Mouse (Mus musculus): ENCODE results near the gene Ccdc155. TPM values are rescaled to one million over a fixed set of nuclear protein-coding genes. Genes with fewer than 3 reads are reported as not detected.

The Ccdc155 gene
- polyA plus RNA-seq, 1 experiment: 0.05 TPM

GRCm38 (mm10) chr7:45211070-45211469 lies 6.4 kb upstream of the Ccdc155 start:
- DNase-seq: no peak
- no peaks in the 10 kb centered on the region for H3K36me3 ChIP-seq (ENCODE audit: control insufficient read depth, insufficient read depth, low read length)
- TF ChIP-seq POLR2A (IDR thresholded peaks at IDR 0.05; ENCODE audit: low read depth, low read length) (no peak), CTCF (conservative IDR thresholded peaks at IDR 0.05; ENCODE audit: insufficient read depth, insufficient read length, low read depth, low read length) (no peak)
- H3K27ac ChIP-seq (ENCODE audit: insufficient read depth, low read depth, low read length): no peak overlapping the region
- 0 out of 2 replicates have a peak, but pooled peaks cover 2% of the 10 kb centered on the region for H3K27me3 ChIP-seq (replicated peaks; ENCODE audit: control insufficient read depth, insufficient read depth, low read length)
- no peak overlapping the region for H3K4me3 ChIP-seq (ENCODE audit: insufficient read depth, low read depth, low read length)
- WGBS: 71% methylated on average over 10 of the region's 10 CpGs
- no peaks in the 10 kb centered on the region for H3K4me1 ChIP-seq (ENCODE audit: control insufficient read depth, insufficient read depth, low read length)

GRCm38 (mm10) chr7:45208260-45208659 lies 3.6 kb upstream of the Ccdc155 start:
- Histone ChIP-seq H3K4me3 (ENCODE audit: insufficient read depth, low read depth, low read length) (no peak overlapping the region), H3K36me3 (ENCODE audit: control insufficient read depth, insufficient read depth, low read length) (no peaks in the 10 kb centered on the region), H3K27me3 (replicated peaks; ENCODE audit: control insufficient read depth, insufficient read depth, low read length) (0 out of 2 replicates have a peak, but pooled peaks cover 2% of the 10 kb centered on the region), H3K4me1 (ENCODE audit: control insufficient read depth, insufficient read depth, low read length) (no peaks in the 10 kb centered on the region), H3K27ac (ENCODE audit: insufficient read depth, low read depth, low read length) (no peak overlapping the region)
- WGBS: 83% methylated on average over 6 of the region's 6 CpGs
- TF ChIP-seq POLR2A (IDR thresholded peaks at IDR 0.05; ENCODE audit: low read depth, low read length) (no peak), CTCF (conservative IDR thresholded peaks at IDR 0.05; ENCODE audit: insufficient read depth, insufficient read length, low read depth, low read length) (no peak)
- no peak for DNase-seq

- TF ChIP-seq CTCF (conservative IDR thresholded peaks at IDR 0.05; ENCODE audit: insufficient read depth, insufficient read length, low read depth, low read length) (no peak), POLR2A (IDR thresholded peaks at IDR 0.05; ENCODE audit: low read depth, low read length) (no peak)
- 64% methylated on average over 10 of the region's 10 CpGs for WGBS
Observed at GRCm38 (mm10) chr7:45202654-45203053, 2.0 kb downstream of the Ccdc155 start.

GRCm38 (mm10) chr7:45198961-45199360 lies 5.7 kb downstream of the Ccdc155 start:
- H3K36me3 ChIP-seq (ENCODE audit: control insufficient read depth, insufficient read depth, low read length): no peaks in the 10 kb centered on the region
- no peaks in the 10 kb centered on the region for H3K4me1 ChIP-seq (ENCODE audit: control insufficient read depth, insufficient read depth, low read length)
- no peak for DNase-seq
- TF ChIP-seq CTCF (conservative IDR thresholded peaks at IDR 0.05; ENCODE audit: insufficient read depth, insufficient read length, low read depth, low read length): no peak
- no peak for TF ChIP-seq POLR2A (IDR thresholded peaks at IDR 0.05; ENCODE audit: low read depth, low read length)
- H3K27ac ChIP-seq (ENCODE audit: insufficient read depth, low read depth, low read length): no peak overlapping the region
- WGBS: 78% methylated on average over 11 of the region's 11 CpGs
- H3K27me3 ChIP-seq (replicated peaks; ENCODE audit: control insufficient read depth, insufficient read depth, low read length): no peaks in the 10 kb centered on the region
- H3K4me3 ChIP-seq (ENCODE audit: insufficient read depth, low read depth, low read length): no peak overlapping the region

More at GRCm38 (mm10) chr7:45202654-45203053, 2.0 kb downstream of the Ccdc155 start:
- no peaks in the 10 kb centered on the region for H3K4me1 ChIP-seq (ENCODE audit: control insufficient read depth, insufficient read depth, low read length)
- no peak overlapping the region for H3K4me3 ChIP-seq (ENCODE audit: insufficient read depth, low read depth, low read length)
- no peaks in the 10 kb centered on the region for H3K36me3 ChIP-seq (ENCODE audit: control insufficient read depth, insufficient read depth, low read length)
- no peaks in the 10 kb centered on the region for H3K27me3 ChIP-seq (replicated peaks; ENCODE audit: control insufficient read depth, insufficient read depth, low read length)
- H3K27ac ChIP-seq (ENCODE audit: insufficient read depth, low read depth, low read length): no peak overlapping the region
- DNase-seq: no peak

- peak; percentile 84 for DNase-seq
- no peaks in the 10 kb centered on the region for H3K4me1 ChIP-seq (ENCODE audit: control insufficient read depth, insufficient read depth, low read length)
- no peak overlapping the region for H3K27ac ChIP-seq (ENCODE audit: insufficient read depth, low read depth, low read length)
- H3K36me3 ChIP-seq (ENCODE audit: control insufficient read depth, insufficient read depth, low read length): no peaks in the 10 kb centered on the region
- WGBS: 10% methylated on average over 5 of the region's 5 CpGs
- no peaks in the 10 kb centered on the region for H3K27me3 ChIP-seq (replicated peaks; ENCODE audit: control insufficient read depth, insufficient read depth, low read length)
- TF ChIP-seq POLR2A (IDR thresholded peaks at IDR 0.05; ENCODE audit: low read depth, low read length) (no peak), CTCF (conservative IDR thresholded peaks at IDR 0.05; ENCODE audit: insufficient read depth, insufficient read length, low read depth, low read length) (peak; percentile 95)
- H3K4me3 ChIP-seq (ENCODE audit: insufficient read depth, low read depth, low read length): no peak overlapping the region
Observed at GRCm38 (mm10) chr7:45198435-45198834, 6.3 kb downstream of the Ccdc155 start.

- Histone ChIP-seq H3K27me3 (replicated peaks; ENCODE audit: control insufficient read depth, insufficient read depth, low read length) (no peaks in the 10 kb centered on the region), H3K27ac (ENCODE audit: insufficient read depth, low read depth, low read length) (no peak overlapping the region), H3K4me3 (ENCODE audit: insufficient read depth, low read depth, low read length) (no peak overlapping the region), H3K36me3 (ENCODE audit: control insufficient read depth, insufficient read depth, low read length) (no peaks in the 10 kb centered on the region), H3K4me1 (ENCODE audit: control insufficient read depth, insufficient read depth, low read length) (no peaks in the 10 kb centered on the region)
- TF ChIP-seq POLR2A (IDR thresholded peaks at IDR 0.05; ENCODE audit: low read depth, low read length): no peak
- TF ChIP-seq CTCF (conservative IDR thresholded peaks at IDR 0.05; ENCODE audit: insufficient read depth, insufficient read length, low read depth, low read length): no peak
- no peak for DNase-seq
- 82% methylated on average over 5 of the region's 5 CpGs for WGBS
Observed at GRCm38 (mm10) chr7:45196994-45197393, 7.7 kb downstream of the Ccdc155 start.

DNA sequence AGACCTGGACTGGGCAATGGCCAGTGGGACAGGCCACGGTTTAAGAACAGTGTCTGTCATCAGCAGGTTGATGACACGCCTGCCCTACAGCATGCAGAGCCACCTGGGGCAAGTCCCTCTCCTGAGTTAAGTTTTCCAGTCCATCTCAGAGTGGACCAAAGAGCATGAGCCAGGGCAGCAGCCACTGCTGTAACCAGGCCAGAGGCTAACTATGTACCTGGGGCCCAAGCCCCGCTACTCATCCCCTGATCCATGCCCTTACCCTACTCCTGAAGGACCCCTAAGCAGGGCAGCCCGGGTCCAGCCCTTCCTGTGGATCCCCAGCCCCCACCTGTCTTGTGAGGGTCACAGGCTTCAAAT lies 8.5 kb downstream of the Ccdc155 start:
- no peaks in the 10 kb centered on the region for H3K36me3 ChIP-seq (ENCODE audit: control insufficient read depth, insufficient read depth, low read length)
- no peak overlapping the region for H3K27ac ChIP-seq (ENCODE audit: insufficient read depth, low read depth, low read length)
- no peaks in the 10 kb centered on the region for H3K4me1 ChIP-seq (ENCODE audit: control insufficient read depth, insufficient read depth, low read length)
- H3K4me3 ChIP-seq (ENCODE audit: insufficient read depth, low read depth, low read length): no peak overlapping the region
- no peaks in the 10 kb centered on the region for H3K27me3 ChIP-seq (replicated peaks; ENCODE audit: control insufficient read depth, insufficient read depth, low read length)
- TF ChIP-seq CTCF (conservative IDR thresholded peaks at IDR 0.05; ENCODE audit: insufficient read depth, insufficient read length, low read depth, low read length) (no peak), POLR2A (IDR thresholded peaks at IDR 0.05; ENCODE audit: low read depth, low read length) (no peak)
- no peak for DNase-seq
- WGBS: 86% methylated on average over 4 of the region's 4 CpGs
